Mouse (Mus musculus): ENCODE measurements around the gene Ces2c. TPM values are rescaled to one million over a fixed set of nuclear protein-coding genes. Genes with fewer than 3 reads are reported as not detected.
"Not testable (repeated sequence)": the region's sequence is repeated elsewhere in the genome, so short reads cannot be mapped to it uniquely, and the experiment has no call there.

Ces2c gene
- total and polyA plus RNA-seq, 2 experiments, result 49.1 to 111 TPM

GRCm38 (mm10) chr8:104826912-104827311, 20.0 kb upstream of the Ces2c start:
- Histone ChIP-seq H3K4me3 (ENCODE audit: insufficient read depth, low read depth, low read length) (no peak overlapping the region), H3K27me3 (ENCODE audit: control insufficient read depth, insufficient read depth, low read length) (no peaks in the 10 kb centered on the region), H3K27ac (replicated peaks; ENCODE audit: insufficient read depth, low read depth, low read length) (no peak overlapping the region), H3K4me1 (ENCODE audit: control insufficient read depth, insufficient read depth, low read length) (peaks cover 5% of the 10 kb centered on the region; the same call in 1 of the 2 replicates), H3K36me3 (ENCODE audit: control insufficient read depth, insufficient read depth, low read length) (no peaks in the 10 kb centered on the region), H3K79me2 (ENCODE audit: control insufficient read depth, insufficient read depth, low read length) (no peaks in the 10 kb centered on the region), H3K9ac (ENCODE audit: low read depth, low read length) (no peak overlapping the region)
- peak; percentile 86 for DNase-seq (ENCODE audit: extremely low read depth, low read depth, low spot score)
- TF ChIP-seq POLR2A (IDR thresholded peaks at IDR 0.05; ENCODE audit: extremely low read depth, insufficient read depth, low read length) (no peak), CTCF (IDR thresholded peaks at IDR 0.05; ENCODE audit: low read depth, low read length) (no peak)
- WGBS, result 6% methylated on average over 1 of the region's 1 CpGs

GRCm38 (mm10) chr8:104828221-104828620, 18.6 kb upstream of the Ces2c start:
- no peaks in the 10 kb centered on the region for H3K27me3 ChIP-seq (ENCODE audit: control insufficient read depth, insufficient read depth, low read length)
- H3K36me3 ChIP-seq (ENCODE audit: control insufficient read depth, insufficient read depth, low read length), result no peaks in the 10 kb centered on the region
- TF ChIP-seq POLR2A (IDR thresholded peaks at IDR 0.05; ENCODE audit: extremely low read depth, insufficient read depth, low read length) (no peak), CTCF (IDR thresholded peaks at IDR 0.05; ENCODE audit: low read depth, low read length) (no peak)
- peaks cover 5% of the 10 kb centered on the region; the same call in 1 of the 2 replicates for H3K4me1 ChIP-seq (ENCODE audit: control insufficient read depth, insufficient read depth, low read length)
- H3K79me2 ChIP-seq (ENCODE audit: control insufficient read depth, insufficient read depth, low read length), result no peaks in the 10 kb centered on the region
- DNase-seq (ENCODE audit: extremely low read depth, low read depth, low spot score), result no peak
- WGBS, result 77% methylated on average over 3 of the region's 3 CpGs
- no peak overlapping the region for H3K9ac ChIP-seq (ENCODE audit: low read depth, low read length)
- no peak overlapping the region for H3K27ac ChIP-seq (replicated peaks; ENCODE audit: insufficient read depth, low read depth, low read length)
- no peak overlapping the region for H3K4me3 ChIP-seq (ENCODE audit: insufficient read depth, low read depth, low read length)

- H3K27me3 ChIP-seq (ENCODE audit: control insufficient read depth, insufficient read depth, low read length), result no peaks in the 10 kb centered on the region
- no peak within 1 kb of the TSS for H3K27ac ChIP-seq (replicated peaks; ENCODE audit: insufficient read depth, low read depth, low read length)
- no peak within 1 kb of the TSS for H3K4me3 ChIP-seq (ENCODE audit: insufficient read depth, low read depth, low read length)
- H3K36me3 ChIP-seq (ENCODE audit: control insufficient read depth, insufficient read depth, low read length), result no peaks in the 10 kb centered on the region
- no peak within 1 kb of the TSS for H3K9ac ChIP-seq (ENCODE audit: low read depth, low read length)
- peaks cover 5% of the 10 kb centered on the region; the same call in 1 of the 2 replicates for H3K4me1 ChIP-seq (ENCODE audit: control insufficient read depth, insufficient read depth, low read length)
- DNase-seq (ENCODE audit: extremely low read depth, low read depth, low spot score), result peak; percentile 44
- 9% methylated on average over 5 of the region's 5 CpGs for WGBS
- TF ChIP-seq POLR2A (IDR thresholded peaks at IDR 0.05; ENCODE audit: extremely low read depth, insufficient read depth, low read length), result no peak
- no peak for TF ChIP-seq CTCF (IDR thresholded peaks at IDR 0.05; ENCODE audit: low read depth, low read length)
- H3K79me2 ChIP-seq (ENCODE audit: control insufficient read depth, insufficient read depth, low read length), result no peaks in the 10 kb centered on the region
Measured at GRCm38 (mm10) chr8:104831440-104831839, 15.4 kb upstream of the Ces2c start, which contains the start of gene Ces2b. TSS of gene Ces2b (plus strand) at chr8:104831572.

- Histone ChIP-seq H3K4me1 (ENCODE audit: control insufficient read depth, insufficient read depth, low read length) (peaks cover under 1% of the 10 kb centered on the region; the same call in 1 of the 2 replicates), H3K36me3 (ENCODE audit: control insufficient read depth, insufficient read depth, low read length) (no peaks in the 10 kb centered on the region), H3K9ac (ENCODE audit: low read depth, low read length) (no peak overlapping the region), H3K4me3 (ENCODE audit: insufficient read depth, low read depth, low read length) (no peak overlapping the region), H3K27me3 (ENCODE audit: control insufficient read depth, insufficient read depth, low read length) (no peaks in the 10 kb centered on the region), H3K27ac (replicated peaks; ENCODE audit: insufficient read depth, low read depth, low read length) (no peak overlapping the region), H3K79me2 (ENCODE audit: control insufficient read depth, insufficient read depth, low read length) (no peaks in the 10 kb centered on the region)
- WGBS, result 86% methylated on average over 3 of the region's 3 CpGs
- DNase-seq (ENCODE audit: extremely low read depth, low read depth, low spot score), result no peak
- TF ChIP-seq CTCF (IDR thresholded peaks at IDR 0.05; ENCODE audit: low read depth, low read length), result no peak
- no peak for TF ChIP-seq POLR2A (IDR thresholded peaks at IDR 0.05; ENCODE audit: extremely low read depth, insufficient read depth, low read length)
Measured at GRCm38 (mm10) chr8:104841360-104842078, 5.3 kb upstream of the Ces2c start.

DNA sequence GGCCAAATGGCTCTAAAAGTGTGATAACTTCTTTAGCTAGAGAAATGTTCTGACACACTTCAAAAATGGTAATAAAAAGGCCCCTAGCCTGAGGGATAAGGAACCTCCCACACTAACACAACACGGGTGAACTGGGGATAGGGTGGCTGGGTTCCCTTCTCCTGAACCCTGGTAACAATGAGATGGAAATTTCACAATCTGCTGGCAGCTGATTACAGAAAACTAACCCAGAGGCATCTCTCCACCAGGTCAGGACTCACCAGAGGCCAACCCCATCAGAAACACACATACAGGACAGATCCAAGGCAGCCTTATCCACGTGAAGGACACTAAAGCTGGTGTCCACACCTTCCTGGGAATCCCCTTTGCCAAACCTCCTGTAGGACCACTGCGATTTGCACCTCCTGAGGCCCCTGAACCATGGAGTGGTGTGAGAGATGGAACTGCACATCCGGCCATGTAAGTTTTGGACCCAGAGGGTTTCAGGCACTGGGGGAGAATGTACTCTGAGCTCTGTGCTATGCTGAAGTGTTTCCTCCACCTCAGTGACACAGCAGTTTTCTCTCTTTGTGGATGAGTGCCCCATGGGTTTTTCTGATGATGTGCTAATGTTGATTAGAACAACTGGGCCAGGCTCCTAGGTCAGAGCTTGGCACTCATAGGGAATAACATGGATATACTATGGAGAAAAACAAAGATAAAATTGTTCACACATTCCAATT, 1.0 kb downstream of the Ces2c start:
- WGBS, result 26% methylated on average over 4 of the region's 4 CpGs
- Histone ChIP-seq H3K27ac (replicated peaks; ENCODE audit: insufficient read depth, low read depth, low read length) (peak overlapping the region; percentile 79), H3K36me3 (ENCODE audit: control insufficient read depth, insufficient read depth, low read length) (peaks cover 7% of the 10 kb centered on the region; the same call in 1 of the 2 replicates), H3K4me3 (ENCODE audit: insufficient read depth, low read depth, low read length) (0 out of 2 replicates have a peak overlapping the region, but pooled peaks have one; percentile 2), H3K79me2 (ENCODE audit: control insufficient read depth, insufficient read depth, low read length) (no peaks in the 10 kb centered on the region), H3K4me1 (ENCODE audit: control insufficient read depth, insufficient read depth, low read length) (peaks cover 9% of the 10 kb centered on the region; the same call in 1 of the 2 replicates), H3K27me3 (ENCODE audit: control insufficient read depth, insufficient read depth, low read length) (no peaks in the 10 kb centered on the region), H3K9ac (ENCODE audit: low read depth, low read length) (no peak overlapping the region; the same call in 1 of the 2 replicates)
- TF ChIP-seq CTCF (IDR thresholded peaks at IDR 0.05; ENCODE audit: low read depth, low read length) (no peak), POLR2A (IDR thresholded peaks at IDR 0.05; ENCODE audit: extremely low read depth, insufficient read depth, low read length) (no peak)
- DNase-seq (ENCODE audit: extremely low read depth, low read depth, low spot score), result peak; percentile 95

DNA sequence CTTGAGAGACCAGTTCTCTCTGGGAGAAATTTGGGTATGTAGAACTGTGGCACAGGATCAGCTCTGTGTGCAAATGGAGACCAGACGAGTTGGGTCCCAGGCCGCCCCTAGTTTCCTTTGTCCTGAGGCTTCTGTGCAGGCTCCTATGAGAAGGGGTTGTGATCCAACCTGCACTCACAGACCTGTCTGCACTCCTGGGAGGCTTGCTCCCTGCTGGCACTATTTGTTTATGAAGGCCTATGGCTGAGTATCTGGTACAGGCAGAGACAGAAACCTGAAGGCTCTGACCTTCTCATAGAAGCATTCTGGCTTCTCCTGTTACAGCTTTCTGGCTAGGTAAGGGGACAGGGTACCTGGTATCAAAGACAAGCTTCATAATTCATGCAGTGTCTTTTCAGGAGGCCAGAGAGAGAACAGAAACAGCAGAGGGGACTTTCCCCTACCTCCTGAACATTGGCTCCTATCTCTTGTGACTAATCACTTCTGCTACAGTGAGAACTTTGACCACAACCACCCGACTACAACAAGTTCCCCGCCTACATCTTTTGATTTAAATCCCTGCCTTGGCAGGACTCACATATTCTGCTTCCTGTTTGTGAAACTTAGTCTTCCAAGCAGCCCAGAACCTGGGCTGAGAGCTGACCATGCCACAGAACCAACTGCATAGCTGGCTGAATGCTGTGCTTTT, 20.1 kb downstream of the Ces2c start:
- H3K27me3 ChIP-seq (ENCODE audit: control insufficient read depth, insufficient read depth, low read length); H3K27ac ChIP-seq (replicated peaks; ENCODE audit: insufficient read depth, low read depth, low read length); H3K9ac ChIP-seq (ENCODE audit: low read depth, low read length); H3K79me2 ChIP-seq (ENCODE audit: control insufficient read depth, insufficient read depth, low read length); H3K36me3 ChIP-seq (ENCODE audit: control insufficient read depth, insufficient read depth, low read length); H3K4me3 ChIP-seq (ENCODE audit: insufficient read depth, low read depth, low read length); DNase-seq (ENCODE audit: extremely low read depth, low read depth, low spot score); H3K4me1 ChIP-seq (ENCODE audit: control insufficient read depth, insufficient read depth, low read length): not testable (repeated sequence)
- no CpG with 5 or more reads among the region's 4 CpGs for WGBS

GRCm38 (mm10) chr8:104868876-104869275, 22.0 kb downstream of the Ces2c start:
- not testable (repeated sequence) for H3K4me1 ChIP-seq (ENCODE audit: control insufficient read depth, insufficient read depth, low read length); H3K27ac ChIP-seq (replicated peaks; ENCODE audit: insufficient read depth, low read depth, low read length); H3K79me2 ChIP-seq (ENCODE audit: control insufficient read depth, insufficient read depth, low read length); H3K4me3 ChIP-seq (ENCODE audit: insufficient read depth, low read depth, low read length); H3K9ac ChIP-seq (ENCODE audit: low read depth, low read length); H3K36me3 ChIP-seq (ENCODE audit: control insufficient read depth, insufficient read depth, low read length); H3K27me3 ChIP-seq (ENCODE audit: control insufficient read depth, insufficient read depth, low read length); DNase-seq (ENCODE audit: extremely low read depth, low read depth, low spot score)
- WGBS, result no CpG with 5 or more reads among the region's 2 CpGs
